Mouse (Mus musculus): ENCODE data around the gene Il12b. TPM values are rescaled to one million over a fixed set of nuclear protein-coding genes. Genes with fewer than 3 reads are reported as not detected.
"Not testable (repeated sequence)": the region's sequence is repeated elsewhere in the genome, so short reads cannot be mapped to it uniquely, and the experiment has no call there.

Gene Il12b
- polyA plus RNA-seq, 1 experiment from 2014 or later = 0.21 TPM

GRCm38 (mm10) chr11:44452016-44452415 is 52.2 kb downstream of the Il12b start:
- not testable (repeated sequence) for H3K9ac ChIP-seq (ENCODE audit: low read depth, low read length); H3K27ac ChIP-seq (replicated peaks; ENCODE audit: low read depth, low read length); ATAC-seq (ENCODE audit: low read depth); DNase-seq (ENCODE audit: low spot score); H3K4me3 ChIP-seq (ENCODE audit: low read depth, low read length); H3K4me2 ChIP-seq (ENCODE audit: low read depth, low read length); H3K4me1 ChIP-seq (ENCODE audit: control insufficient read depth, insufficient read depth, low read length); H3K27me3 ChIP-seq (replicated peaks; ENCODE audit: control insufficient read depth, insufficient read depth, low read length); H3K9me3 ChIP-seq (ENCODE audit: control insufficient read depth, low read length)
- WGBS = 90% methylated on average over 5 of the region's 5 CpGs
- H3K36me3 ChIP-seq (ENCODE audit: control insufficient read depth, insufficient read depth, low read length) = peaks cover 24% of the 10 kb centered on the region; the same call in 1 of the 2 replicates

- Histone ChIP-seq H3K4me3 (ENCODE audit: low read depth, low read length) (no peak overlapping the region), H3K36me3 (ENCODE audit: control insufficient read depth, insufficient read depth, low read length) (peaks cover 31% of the 10 kb centered on the region; the same call in 1 of the 2 replicates), H3K9me3 (ENCODE audit: control insufficient read depth, low read length) (no peaks in the 10 kb centered on the region), H3K27me3 (replicated peaks; ENCODE audit: control insufficient read depth, insufficient read depth, low read length) (no peaks in the 10 kb centered on the region), H3K4me2 (ENCODE audit: low read depth, low read length) (no peak overlapping the region), H3K27ac (replicated peaks; ENCODE audit: low read depth, low read length) (no peak overlapping the region), H3K4me1 (ENCODE audit: control insufficient read depth, insufficient read depth, low read length) (no peaks in the 10 kb centered on the region), H3K9ac (ENCODE audit: low read depth, low read length) (no peak overlapping the region)
- no peak for ATAC-seq (ENCODE audit: low read depth)
- 55% methylated on average over 2 of the region's 2 CpGs for WGBS
- DNase-seq (ENCODE audit: low spot score) = peak; percentile 50
These were observed 53.6 kb downstream of the Il12b start for GRCm38 (mm10) chr11:44453423-44453822.

GRCm38 (mm10) chr11:44461493-44461892 is 61.6 kb downstream of the Il12b start:
- no peaks in the 10 kb centered on the region for H3K4me1 ChIP-seq (ENCODE audit: control insufficient read depth, insufficient read depth, low read length)
- H3K36me3 ChIP-seq (ENCODE audit: control insufficient read depth, insufficient read depth, low read length) = peaks cover 56% of the 10 kb centered on the region
- no peak for ATAC-seq (ENCODE audit: low read depth)

More at GRCm38 (mm10) chr11:44461493-44461892, 61.6 kb downstream of the Il12b start:
- no peak for DNase-seq (ENCODE audit: low spot score)
- H3K4me3 ChIP-seq (ENCODE audit: low read depth, low read length) = no peak overlapping the region
- no peak overlapping the region for H3K4me2 ChIP-seq (ENCODE audit: low read depth, low read length)
- 82% methylated on average over 6 of the region's 6 CpGs for WGBS
- no peak overlapping the region for H3K27ac ChIP-seq (replicated peaks; ENCODE audit: low read depth, low read length)
- no peak overlapping the region for H3K9ac ChIP-seq (ENCODE audit: low read depth, low read length)
- no peaks in the 10 kb centered on the region for H3K9me3 ChIP-seq (ENCODE audit: control insufficient read depth, low read length)
- no peaks in the 10 kb centered on the region for H3K27me3 ChIP-seq (replicated peaks; ENCODE audit: control insufficient read depth, insufficient read depth, low read length)

Other genes starting within 250 kb of the Il12b start
- gene Ublcp1, start 70.4 kb downstream of the Il12b start, polyA plus RNA-seq (2014; fragmentation: Nextera tagmentation; extraction: Ambion mirVana) = 57.4 and 60.4 TPM in 2 replicates
- gene Rnf145, start 118.9 kb downstream of the Il12b start, polyA plus RNA-seq (2014; fragmentation: Nextera tagmentation; extraction: Ambion mirVana) = 82.8 and 85.4 TPM in 2 replicates
- gene Ebf1, start 217.3 kb downstream of the Il12b start, polyA plus RNA-seq (2014; fragmentation: Nextera tagmentation; extraction: Ambion mirVana) = 54.5 and 61.6 TPM in 2 replicates